Mouse (Mus musculus) brain, embryonic 14.5 days (tissue): Measurements from ENCODE around the gene Guca1a.

Experiments used
- CTCF ChIP-seq: fragments of 200-500 bp; IDR thresholded peaks from 2 replicates; pipeline ENCODE4 v1.5.1; 2012; ENCODE audit warnings: inconsistent platforms, mild to moderate bottlenecking, moderate library complexity, borderline replicate concordance; ENCODE audit not compliant: insufficient read depth, insufficient read length; ENCODE audit errors: extremely low read depth
- POLR2A ChIP-seq: fragments of 200-500 bp; IDR thresholded peaks from 2 replicates; pipeline ENCODE4 v1.6.1; 2012; ENCODE audit warnings: mild to moderate bottlenecking, inconsistent platforms, borderline replicate concordance; ENCODE audit not compliant: poor library complexity, insufficient read depth, insufficient read length, severe bottlenecking; ENCODE audit errors: extremely low read depth

GRCm38 (mm10) chr17:47378133-47378532, 22.3 kb downstream of the Guca1a start:
- TF ChIP-seq CTCF (no peak), POLR2A (no peak)
